Mouse (Mus musculus) bone marrow, adult 2 months (tissue): ENCODE measurements around the gene Adam22.

ENCODE experiments used
- CTCF ChIP-seq: fragments of 200-500 bp; IDR thresholded peaks from 2 replicates; pipeline ENCODE4 v1.5.1; 2011; ENCODE audit warnings: low read length, control low read depth; ENCODE audit not compliant: control insufficient read depth, insufficient read depth
- POLR2A ChIP-seq: fragments of 200-500 bp; IDR thresholded peaks from 2 replicates; pipeline ENCODE4 v1.6.1; 2011; ENCODE audit warnings: low read depth, mild to moderate bottlenecking, control low read depth, low read length, borderline replicate concordance; ENCODE audit not compliant: control insufficient read depth

DNA sequence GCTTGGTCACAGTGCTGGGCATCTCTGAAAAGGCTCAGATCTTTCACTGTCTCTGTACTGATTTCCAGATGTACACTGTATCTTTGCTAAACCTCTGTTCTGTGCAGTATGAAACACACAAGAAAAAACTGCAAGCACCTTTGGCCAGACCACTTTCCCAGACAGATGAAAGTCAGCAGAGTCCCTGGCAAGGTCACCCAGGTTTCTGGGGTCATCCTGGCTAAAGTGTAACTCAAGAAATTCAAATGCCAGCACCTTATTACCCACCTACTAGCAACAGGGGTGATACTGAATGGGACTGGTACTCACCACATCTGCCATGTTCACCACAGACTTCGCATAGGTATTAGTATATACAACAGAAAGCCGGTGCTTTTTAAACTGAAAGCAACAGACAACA is 221.8 kb downstream of the Adam22 start:
- TF ChIP-seq CTCF, result no peak
- TF ChIP-seq POLR2A, result no peak
